Mouse (Mus musculus) right cerebral cortex, adult 2 months (tissue): ENCODE measurements around the gene Ralgapb.
A peak's percentile ranks its signal among the peaks of the same experiment; 100 is the strongest.
"Not testable (repeated sequence)": the region's sequence is repeated elsewhere in the genome, so short reads cannot be mapped to it uniquely, and the experiment has no call there.

Experiments
- DNase-seq, 2 experiments: peaks; one replicate each; pipeline ENCODE4 v3.0.0; 2021 to 2022; ENCODE audit warnings: low spot score in 2 of 2

Ralgapb gene

DNA sequence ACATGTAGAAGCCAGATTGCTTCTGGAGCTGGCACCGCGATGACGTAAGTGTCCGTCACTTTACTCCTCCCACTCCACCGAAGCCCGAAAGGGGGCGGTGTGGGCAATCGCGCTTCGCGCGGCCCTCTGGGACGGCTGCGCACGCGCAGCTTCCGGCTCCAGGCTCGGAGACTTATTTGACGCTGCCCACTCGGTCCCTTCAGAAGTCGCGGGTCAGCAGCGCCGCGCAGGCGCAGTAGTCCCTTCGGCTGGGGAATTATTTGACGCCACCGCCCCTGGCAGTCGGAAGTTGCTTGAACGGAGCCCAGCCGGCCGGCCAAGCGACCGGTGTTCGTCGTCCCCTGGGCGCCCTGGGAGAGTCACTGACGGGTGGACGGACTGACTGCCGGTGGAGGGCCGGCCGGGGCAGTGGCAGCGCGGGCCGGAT is at the start of gene Ralgapb:
Gene Ralgapb (plus strand): TSS at position 254 of the 427 bp plus-strand sequence.
- DNase-seq: peak; percentile 99 to 100

GRCm38 (mm10) chr2:158360873-158361677 is 48.6 kb upstream of the Ralgapb start:
- DNase-seq: peak; percentile 89 to 91

DNA sequence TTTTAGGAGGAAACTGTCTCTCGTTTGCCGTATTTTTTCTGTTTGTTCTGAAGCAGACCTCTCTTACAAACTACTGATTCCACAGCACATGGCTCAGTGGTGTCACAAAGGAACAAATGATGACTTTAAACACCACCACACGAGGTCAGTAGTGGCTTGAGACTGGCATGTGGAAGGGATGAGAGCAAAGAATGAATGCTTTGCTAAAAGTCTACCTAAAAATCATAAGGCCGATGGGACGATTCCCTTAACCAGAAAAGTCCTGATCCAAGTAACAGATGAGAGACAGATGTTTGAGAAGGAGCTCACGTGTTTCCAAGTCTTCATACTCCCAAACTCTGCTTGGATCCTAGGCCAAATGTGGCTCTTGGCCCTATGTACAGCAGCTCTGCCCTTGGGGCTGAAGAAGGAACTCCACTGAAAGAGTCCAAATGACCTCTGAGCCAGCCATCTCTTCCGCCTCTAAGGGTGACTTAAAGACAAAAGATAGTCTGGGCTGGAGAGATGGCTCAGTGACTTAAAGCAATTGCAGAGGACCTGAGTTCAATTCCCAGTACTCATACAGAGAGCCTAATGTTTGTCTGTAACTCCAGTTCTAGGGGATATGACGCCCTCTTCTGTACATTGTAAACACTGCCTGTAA is 47.8 kb upstream of the Ralgapb start:
- DNase-seq: no peak

DNA sequence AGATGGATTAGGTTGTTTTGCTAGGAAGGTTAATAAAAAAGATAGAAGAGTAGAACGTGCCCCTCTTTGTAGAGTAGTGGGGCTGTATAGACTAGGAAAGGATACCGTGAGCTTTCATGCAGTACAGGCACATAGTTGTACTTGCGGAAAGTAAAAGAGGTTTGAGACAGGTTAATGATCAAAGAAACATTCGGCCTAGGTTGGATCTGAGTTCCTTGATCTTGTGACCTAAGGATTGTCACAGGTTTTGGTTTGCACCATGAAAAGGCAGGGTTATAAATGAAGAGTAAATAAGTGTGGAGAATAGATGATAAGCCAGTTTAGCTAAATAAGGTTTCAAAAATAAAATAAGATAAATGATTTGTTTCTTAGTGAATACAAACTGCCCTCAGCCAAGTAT is 45.5 kb upstream of the Ralgapb start:
- DNase-seq: no peak

DNA sequence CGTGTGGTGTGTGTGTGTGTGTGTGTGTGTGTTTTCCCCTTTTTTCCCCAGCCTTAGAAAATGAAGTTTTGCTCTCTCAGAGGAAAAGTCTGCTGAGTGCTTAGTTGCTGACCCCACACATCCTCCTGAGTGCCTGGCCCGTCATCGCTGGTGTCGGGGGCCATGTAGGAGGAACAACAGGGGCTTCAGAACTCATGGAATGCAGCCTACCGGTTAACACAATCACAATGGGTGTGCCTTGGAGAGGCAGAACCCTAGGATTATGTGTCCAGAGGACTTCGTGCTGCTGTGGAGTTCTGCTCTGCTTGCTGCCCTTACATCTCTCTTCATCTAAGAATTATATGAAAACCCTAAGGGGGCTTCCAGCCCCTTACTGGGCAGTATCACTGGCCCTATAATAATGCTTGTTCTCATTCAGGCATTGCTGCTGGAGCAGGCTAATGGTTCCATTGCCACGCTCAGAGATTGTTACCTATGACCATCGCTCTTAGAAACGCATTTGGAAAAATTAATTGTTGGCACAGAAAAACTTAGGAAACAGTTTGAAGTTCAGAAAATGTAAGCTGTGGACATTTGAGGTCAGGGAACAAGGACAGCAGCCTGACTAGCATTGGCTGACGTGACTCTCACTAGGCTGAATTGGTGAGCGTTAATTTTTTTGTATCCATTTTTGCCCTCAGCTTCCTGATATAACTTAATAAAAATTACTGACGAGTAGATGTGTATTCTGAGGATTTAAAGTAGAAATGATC is 44.4 kb upstream of the Ralgapb start:
- no peak for DNase-seq

DNA sequence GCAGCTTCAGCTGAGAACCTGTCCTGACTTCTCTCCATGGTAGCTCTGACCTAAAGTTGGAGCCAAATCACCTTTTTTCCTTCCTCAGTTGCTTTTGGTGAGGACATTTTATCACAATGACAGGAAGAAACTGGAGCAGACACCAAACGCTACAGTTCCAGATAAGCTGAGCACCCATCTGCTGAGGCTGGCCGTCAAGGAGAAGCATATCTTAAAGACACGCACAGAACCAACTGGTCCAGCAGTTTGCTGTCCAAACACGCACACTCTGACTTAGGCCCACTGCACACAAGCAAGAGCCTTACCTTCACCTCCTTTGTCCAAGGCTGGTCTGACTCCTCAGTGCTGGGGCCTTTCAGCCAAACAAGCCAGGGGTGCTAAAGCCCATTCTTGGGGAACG is 42.0 kb upstream of the Ralgapb start:
- DNase-seq: no peak

DNA sequence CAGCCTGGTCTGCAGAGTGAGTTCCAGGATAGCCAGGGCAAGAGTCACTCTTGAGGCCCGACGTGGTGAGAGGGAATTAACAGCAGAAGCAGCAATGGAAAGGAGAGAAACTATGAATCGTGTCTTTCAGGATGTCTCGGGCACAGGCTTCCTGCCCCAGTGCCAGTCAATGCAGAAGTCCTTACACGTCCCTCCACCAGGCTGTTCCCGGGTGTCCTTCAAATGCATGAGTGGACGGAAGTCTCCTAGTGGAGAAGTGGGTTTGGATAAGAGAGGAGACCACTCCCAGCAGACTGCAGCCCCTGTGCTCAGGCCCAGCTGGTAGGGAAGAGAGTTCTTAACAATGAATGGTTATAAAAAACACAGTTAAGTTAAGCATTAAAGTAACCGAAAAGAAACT is 41.3 kb upstream of the Ralgapb start:
- no peak for DNase-seq

DNA sequence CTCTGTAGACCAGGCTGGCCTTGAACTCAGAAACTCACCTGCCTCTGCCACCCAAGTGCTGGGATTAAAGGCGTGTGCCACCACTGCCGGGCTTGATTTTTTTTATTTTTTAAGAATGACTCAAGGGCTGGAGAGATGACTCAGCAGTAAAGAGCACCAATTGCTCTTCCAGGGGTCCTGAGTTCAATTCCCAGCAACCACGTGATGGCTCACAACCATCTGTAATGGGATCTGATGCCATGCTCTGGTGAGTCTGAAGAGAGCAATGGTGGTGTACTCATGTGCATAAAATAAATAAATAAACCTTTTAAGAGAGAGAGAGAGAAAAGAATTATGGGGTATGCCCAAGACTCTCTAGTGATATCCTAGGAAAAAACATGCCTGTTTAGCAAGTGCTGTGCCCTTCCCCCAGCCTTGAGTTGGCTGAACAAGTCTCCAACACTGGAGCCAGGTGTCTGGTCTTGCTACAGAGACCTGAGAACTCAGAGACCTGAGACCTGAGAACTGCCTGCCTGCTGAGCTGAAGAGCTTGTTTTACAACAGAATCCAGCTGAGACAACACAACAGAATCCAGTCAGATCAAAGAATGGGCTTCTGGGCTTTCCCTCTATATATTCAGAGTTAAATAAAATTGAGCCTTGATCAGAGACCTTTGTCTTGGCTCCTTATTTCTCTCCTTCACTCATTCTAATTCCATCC is 40.0 kb upstream of the Ralgapb start:
- DNase-seq: no peak

GRCm38 (mm10) chr2:158370173-158370550 is 39.5 kb upstream of the Ralgapb start:
- no peak for DNase-seq

DNA sequence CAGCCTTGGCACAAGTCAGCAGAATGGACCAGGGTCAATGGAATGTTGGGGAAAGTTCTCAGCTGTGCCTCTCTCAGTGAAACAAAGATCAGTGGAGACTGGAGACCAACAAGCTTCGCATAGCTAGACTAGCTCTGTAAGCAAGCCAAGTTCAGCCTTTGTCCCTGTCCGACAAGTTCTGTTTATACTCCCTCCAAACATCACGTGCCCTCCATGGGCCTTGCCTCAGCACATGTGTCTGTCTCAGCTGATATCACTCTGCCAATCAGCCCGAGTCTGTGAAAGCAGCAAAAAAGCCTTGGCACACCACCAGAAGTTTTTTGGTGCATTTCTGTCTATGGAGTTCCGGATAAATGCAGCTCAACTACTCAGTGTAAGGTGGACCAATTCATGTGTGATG is 36.6 kb upstream of the Ralgapb start:
- DNase-seq: no peak

GRCm38 (mm10) chr2:158373516-158373915 is 36.1 kb upstream of the Ralgapb start:
- no peak for DNase-seq

- peak; percentile 91 to 95 for DNase-seq
These were observed 34.1 kb upstream of the Ralgapb start, which contains the start of gene Snhg11 for GRCm38 (mm10) chr2:158375443-158376122. Gene Snhg11, plus strand, starts transcription at chr2:158375638.

DNA sequence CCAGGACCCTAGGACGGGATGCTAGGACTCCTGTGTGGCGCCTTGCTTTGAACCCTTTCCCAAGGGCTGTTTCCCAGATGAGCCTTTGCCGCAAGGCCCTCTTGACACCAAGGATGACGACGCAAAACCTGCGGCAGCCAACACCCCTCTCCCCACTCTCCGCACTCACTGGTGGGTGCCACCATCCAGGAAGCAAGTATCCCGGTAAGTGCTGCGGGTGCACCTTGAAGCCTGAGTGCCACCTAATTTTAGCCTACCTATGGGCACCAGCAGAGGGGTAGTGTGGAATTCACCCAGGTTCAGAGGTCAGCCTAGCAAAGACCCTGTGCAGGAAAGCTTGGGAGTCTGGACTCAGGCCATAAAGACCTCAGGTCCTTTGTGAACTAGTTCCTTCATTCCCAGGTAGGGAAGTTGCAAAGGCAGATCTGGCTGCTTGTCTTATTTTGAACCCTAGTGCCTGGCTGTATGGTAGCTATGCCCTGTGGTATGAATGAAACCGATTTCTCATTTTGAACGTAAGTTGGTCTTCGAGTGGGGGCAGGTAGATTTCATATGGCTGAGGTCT is 33.4 kb upstream of the Ralgapb start:
- DNase-seq: peak in 1 of 2 experiments; percentile 30

DNA sequence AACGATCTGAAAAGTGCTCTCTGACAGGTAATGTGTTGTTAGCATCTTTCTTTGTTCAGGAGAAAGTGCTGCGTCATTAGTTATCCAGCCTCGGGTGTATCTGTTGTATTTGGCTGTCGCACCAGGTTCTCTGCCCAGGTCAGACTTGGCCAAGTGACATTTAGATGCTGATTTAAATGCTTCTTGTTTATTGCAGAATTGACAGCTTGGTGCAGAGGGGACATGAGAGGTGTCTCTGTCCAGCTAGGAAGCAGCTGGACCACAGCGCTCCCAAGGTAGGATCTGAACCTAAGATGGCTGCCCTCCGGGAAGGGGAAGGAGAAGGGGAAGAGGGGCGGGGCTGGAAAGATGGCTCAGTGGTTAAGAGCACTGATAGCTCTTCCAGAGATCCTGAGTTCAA is 32.9 kb upstream of the Ralgapb start:
- peak; percentile 58 to 68 for DNase-seq

- peak; percentile 49 to 56 for DNase-seq
These were observed 31.8 kb upstream of the Ralgapb start for GRCm38 (mm10) chr2:158377811-158378210.

GRCm38 (mm10) chr2:158379354-158380078 is 30.1 kb upstream of the Ralgapb start:
- DNase-seq: peak; percentile 71

GRCm38 (mm10) chr2:158386072-158386471 is 23.6 kb upstream of the Ralgapb start:
- no peak for DNase-seq

GRCm38 (mm10) chr2:158389421-158389820 is 20.2 kb upstream of the Ralgapb start:
- DNase-seq: no peak

GRCm38 (mm10) chr2:158396369-158396768 is 13.3 kb upstream of the Ralgapb start:
- no peak for DNase-seq

DNA sequence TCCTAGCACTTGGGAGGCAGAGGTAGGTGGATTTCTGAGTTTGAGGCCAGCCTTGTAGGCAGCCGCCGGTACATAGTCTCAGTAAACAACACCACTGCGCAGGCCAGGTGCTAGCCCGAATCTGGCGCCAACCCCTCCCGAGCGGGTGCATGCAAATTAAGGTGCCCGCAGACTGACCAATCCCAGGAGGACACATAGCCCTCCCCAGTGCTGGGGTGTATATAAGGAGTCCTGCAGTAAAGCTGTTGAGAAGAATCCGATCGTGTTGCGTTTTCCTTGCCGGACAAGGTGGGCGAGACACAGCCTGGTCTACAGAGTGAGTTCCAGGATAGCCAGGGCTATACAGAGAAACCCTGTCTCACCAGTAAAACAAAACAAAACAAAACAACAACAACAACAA is 12.5 kb upstream of the Ralgapb start:
- not testable (repeated sequence) for DNase-seq
